Mouse (Mus musculus) hindbrain, embryonic 12.5 days (tissue): Measurements from ENCODE around the gene Kpna6. TPM values are rescaled to one million over a fixed set of nuclear protein-coding genes. Genes with fewer than 3 reads are reported as not detected.

Experiments used
- ATAC-seq: fragments of 200-750 bp; cut with Nextera tagmentation; 2 replicates; pipeline ENCODE4 v1.8.0; 2017; ENCODE audit warnings: moderate TSS enrichment; ENCODE audit not compliant: low FRiP score
- H3K27ac ChIP-seq: fragments of 300-500 bp; sonication (generic); 2 replicates; pipeline ENCODE4 v1.5.1; 2016; ENCODE audit warnings: mild to moderate bottlenecking
- H3K27me3 ChIP-seq: fragments of 300-500 bp; sonication (generic); 2 replicates; pipeline ENCODE4 v1.6.1; 2016; ENCODE audit warnings: mild to moderate bottlenecking
- H3K36me3 ChIP-seq: fragments of 300-500 bp; sonication (generic); 2 replicates; pipeline ENCODE4 v1.6.1; 2016; ENCODE audit warnings: mild to moderate bottlenecking
- H3K4me1 ChIP-seq: fragments of 300-500 bp; sonication (generic); 2 replicates; pipeline ENCODE4 v1.6.1; 2016
- H3K4me2 ChIP-seq: fragments of 300-500 bp; sonication (generic); replicated peaks from 2 replicates; pipeline ENCODE4 v1.6.1; 2016; ENCODE audit warnings: mild to moderate bottlenecking
- H3K4me3 ChIP-seq: fragments of 300-500 bp; sonication (generic); 2 replicates; pipeline ENCODE4 v1.5.1; 2016; ENCODE audit warnings: mild to moderate bottlenecking
- H3K9ac ChIP-seq: fragments of 300-500 bp; sonication (generic); 2 replicates; pipeline ENCODE4 v1.6.1; 2016; ENCODE audit warnings: mild to moderate bottlenecking, moderate library complexity
- H3K9me3 ChIP-seq: fragments of 300-500 bp; sonication (generic); replicated peaks from 2 replicates; pipeline ENCODE4 v1.6.1; 2016; ENCODE audit warnings: mild to moderate bottlenecking
- WGBS: fragments of 180-500 bp; shearing (Covaris S2); methylation state at CpG from one replicate; pipeline ENCODE4 v1.1.7; 2016; 5-methylcytosine and 5-hydroxymethylcytosine counted together
- polyA plus RNA-seq: library from polyadenylated mRNA; unstranded; fragments of >200 nt; fragmentation: Nextera tagmentation; extraction: Ambion mirVana; gene quantifications from 2 replicates; pipeline ENCODE4 v1.2.1, GENCODE M21; 2016

Kpna6 gene
- polyA plus RNA-seq, 1 experiment from 2014 or later, result 16.0 TPM

DNA sequence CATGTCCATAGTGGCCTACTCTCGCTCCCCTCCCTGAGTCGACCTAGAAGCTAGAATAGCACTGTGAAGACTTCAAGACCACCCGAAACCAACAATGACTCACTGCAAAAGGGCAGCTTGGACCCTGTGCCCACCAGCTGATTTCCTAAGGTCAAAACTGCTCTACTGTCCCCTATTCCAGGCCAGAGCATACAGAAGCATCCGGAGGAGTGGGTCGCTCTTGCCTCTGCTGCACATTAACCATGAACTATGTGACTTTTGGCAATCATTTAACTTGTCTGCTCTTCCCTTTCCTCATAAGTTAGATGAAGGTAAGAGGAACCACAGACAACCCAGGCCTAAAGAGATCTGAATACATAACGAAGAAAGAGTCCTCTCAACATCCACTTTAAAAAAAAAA is 12.0 kb upstream of the Kpna6 start:
- peaks cover 91% of the 10 kb centered on the region for H3K36me3 ChIP-seq
- no peak overlapping the region for H3K4me3 ChIP-seq
- H3K27ac ChIP-seq, result no peak overlapping the region
- no peak for ATAC-seq
- no peaks in the 10 kb centered on the region for H3K9me3 ChIP-seq
- H3K27me3 ChIP-seq, result no peaks in the 10 kb centered on the region
- H3K4me2 ChIP-seq, result no peak overlapping the region
- 95% methylated on average over 6 of the region's 6 CpGs for WGBS
- H3K4me1 ChIP-seq, result no peaks in the 10 kb centered on the region
- no peak overlapping the region for H3K9ac ChIP-seq

DNA sequence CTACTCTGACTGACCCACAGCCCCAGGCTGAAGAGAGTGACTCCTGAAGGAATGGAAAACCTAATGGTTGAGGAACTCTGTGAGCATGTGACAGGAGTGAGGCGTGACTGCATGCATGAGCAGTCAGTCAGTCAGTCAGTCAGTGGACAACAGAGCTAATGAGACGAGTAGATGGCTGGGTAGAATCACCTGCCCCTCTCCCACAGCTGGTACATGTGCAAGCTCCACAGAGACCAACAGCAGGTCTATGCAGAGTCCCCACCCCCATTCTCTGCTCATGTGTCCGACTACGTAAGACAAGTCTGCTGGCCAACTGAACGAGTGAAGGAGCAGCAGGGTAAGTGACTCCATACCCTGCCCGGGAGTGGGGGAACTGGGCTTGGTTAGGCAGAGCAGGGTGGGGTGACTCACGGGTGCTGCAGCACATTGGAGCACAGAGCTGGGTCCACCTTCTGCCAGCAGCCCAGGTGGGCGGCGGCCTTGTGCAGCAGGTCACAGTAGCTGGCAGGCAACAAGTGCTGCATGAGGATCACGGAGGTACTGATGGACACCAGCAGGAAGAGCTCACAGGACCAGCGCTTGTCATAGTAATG is 11.4 kb upstream of the Kpna6 start:
- Histone ChIP-seq H3K27me3 (no peaks in the 10 kb centered on the region), H3K4me3 (no peak overlapping the region), H3K27ac (no peak overlapping the region), H3K4me2 (no peak overlapping the region), H3K36me3 (peaks cover 91% of the 10 kb centered on the region), H3K4me1 (no peaks in the 10 kb centered on the region), H3K9ac (no peak overlapping the region), H3K9me3 (no peaks in the 10 kb centered on the region)
- 89% methylated on average over 11 of the region's 11 CpGs for WGBS
- ATAC-seq, result no peak

DNA sequence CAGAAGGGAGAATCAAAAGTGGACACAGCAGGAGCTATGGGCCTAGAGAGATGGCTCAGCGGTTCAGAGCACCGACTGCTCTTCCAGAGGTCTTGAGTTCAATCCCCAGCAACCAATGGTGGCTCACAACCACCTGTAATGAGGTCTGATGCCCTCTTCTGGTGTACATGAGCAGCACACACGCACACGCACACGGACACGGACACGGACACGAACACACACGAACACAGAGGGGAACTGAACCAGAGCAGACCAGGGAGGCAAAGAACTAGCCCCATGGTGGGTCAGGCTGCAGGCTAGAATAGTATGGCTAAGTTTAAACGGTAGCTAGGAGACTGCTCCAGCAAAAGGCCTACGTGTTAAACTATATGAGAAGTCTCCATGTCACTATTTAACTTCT is 9.3 kb upstream of the Kpna6 start:
- 97% methylated on average over 11 of the region's 11 CpGs for WGBS
- no peak for ATAC-seq
- H3K4me3 ChIP-seq, result no peak overlapping the region
- no peak overlapping the region for H3K27ac ChIP-seq
- H3K4me2 ChIP-seq, result no peak overlapping the region
- no peaks in the 10 kb centered on the region for H3K27me3 ChIP-seq
- no peaks in the 10 kb centered on the region for H3K4me1 ChIP-seq
- no peaks in the 10 kb centered on the region for H3K9me3 ChIP-seq
- no peak overlapping the region for H3K9ac ChIP-seq
- H3K36me3 ChIP-seq, result peaks cover 92% of the 10 kb centered on the region

DNA sequence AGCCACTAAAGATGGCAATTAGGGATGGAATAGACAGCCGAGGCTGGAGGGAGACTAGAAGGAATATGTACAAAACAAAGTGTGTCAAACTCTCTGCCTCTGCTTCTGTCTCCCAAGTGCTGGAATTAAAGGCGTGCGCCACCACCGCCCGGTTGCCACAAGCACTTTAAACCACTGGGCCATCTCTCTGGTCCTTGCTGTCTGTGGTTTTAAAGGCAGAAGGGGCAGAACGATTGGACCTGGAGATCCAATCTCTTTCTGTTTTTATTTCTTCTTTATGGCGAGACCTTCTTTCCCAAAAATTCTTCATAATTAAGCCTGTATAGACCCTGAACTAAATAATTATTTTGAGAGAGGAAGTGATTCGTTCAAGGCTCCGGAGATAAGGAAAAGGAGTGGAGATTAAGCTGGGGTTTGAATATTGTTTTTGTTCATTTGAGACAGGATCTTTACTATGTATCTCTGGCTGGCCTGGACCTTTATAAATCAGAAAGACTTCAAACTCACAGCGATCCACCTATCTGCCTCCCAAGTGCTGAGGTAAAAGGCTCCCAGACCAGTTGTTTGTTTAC is 397 bp upstream of the Kpna6 start:
- no peaks in the 10 kb centered on the region for H3K27me3 ChIP-seq
- H3K27ac ChIP-seq, result peak overlapping the region; percentile 96
- no peaks in the 10 kb centered on the region for H3K9me3 ChIP-seq
- H3K9ac ChIP-seq, result peak overlapping the region; percentile 96; the same call in 1 of the 2 replicates
- peaks cover 17% of the 10 kb centered on the region for H3K4me1 ChIP-seq
- WGBS, result 10% methylated on average over 10 of the region's 10 CpGs
- H3K4me3 ChIP-seq, result peak overlapping the region; percentile 99
- peaks cover 21% of the 10 kb centered on the region for H3K36me3 ChIP-seq
- no peak for ATAC-seq
- peak overlapping the region; percentile 98 for H3K4me2 ChIP-seq

DNA sequence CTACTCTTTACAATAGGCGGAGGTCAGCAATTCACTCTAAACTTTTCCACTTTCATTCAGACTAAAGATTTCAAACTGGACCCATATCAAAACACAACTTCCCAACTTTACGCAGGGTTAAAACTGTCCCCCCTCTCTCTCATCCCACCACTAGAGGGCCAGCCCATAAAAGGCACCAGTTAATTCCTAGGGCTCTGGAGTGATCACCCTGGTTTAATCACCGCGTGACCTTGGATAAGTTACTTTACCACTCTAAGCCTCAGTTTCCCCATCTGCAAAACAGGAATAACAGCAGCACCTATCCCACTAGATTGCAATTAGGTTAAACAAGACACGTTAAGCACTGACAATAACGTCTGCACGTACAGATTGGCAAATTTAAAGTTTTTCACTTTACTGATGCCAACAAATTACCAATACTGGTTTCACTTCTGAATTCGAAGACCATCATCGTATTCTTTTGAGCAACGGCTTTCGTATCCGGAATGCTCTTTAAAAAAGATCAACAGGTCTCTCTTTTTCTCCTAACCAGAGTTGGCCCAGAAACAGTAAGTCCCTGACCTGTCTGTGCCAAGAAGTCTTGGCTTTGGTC is 980 bp downstream of the Kpna6 start:
- peaks cover 17% of the 10 kb centered on the region for H3K4me1 ChIP-seq
- 9% methylated on average over 12 of the region's 12 CpGs for WGBS
- H3K4me2 ChIP-seq, result peak overlapping the region; percentile 98
- ATAC-seq, result no peak; the same call in 1 of the 2 replicates
- peak overlapping the region; percentile 96 for H3K27ac ChIP-seq
- H3K9me3 ChIP-seq, result no peaks in the 10 kb centered on the region
- H3K4me3 ChIP-seq, result peak overlapping the region; percentile 99
- H3K9ac ChIP-seq, result peak overlapping the region; percentile 96
- peaks cover 10% of the 10 kb centered on the region for H3K36me3 ChIP-seq
- no peaks in the 10 kb centered on the region for H3K27me3 ChIP-seq

DNA sequence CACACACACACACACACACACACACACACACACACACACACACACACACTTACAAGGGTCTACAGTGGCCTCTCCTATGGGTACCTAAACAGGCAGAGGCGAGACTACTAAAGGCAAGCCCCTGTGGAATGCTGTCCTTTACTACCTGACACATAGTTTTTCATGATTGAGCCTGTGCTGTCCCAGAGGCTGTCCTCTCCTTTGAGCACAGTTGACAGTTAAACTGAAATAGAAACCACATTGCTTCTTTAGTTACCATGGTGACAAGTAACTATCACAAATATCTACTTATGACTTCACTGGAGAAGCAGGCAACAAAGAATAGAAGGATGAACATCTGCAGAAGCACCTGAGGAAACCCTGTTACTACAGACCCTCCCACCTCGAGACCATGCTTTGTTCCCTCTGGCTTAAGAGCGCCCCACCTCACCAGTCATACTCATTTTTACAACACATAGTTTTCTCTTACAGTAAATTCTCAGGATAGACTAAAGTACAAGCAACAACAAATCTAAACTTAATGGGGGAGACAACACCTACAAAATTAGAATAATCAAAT is 10.2 kb downstream of the Kpna6 start:
- no peak overlapping the region for H3K9ac ChIP-seq
- H3K9me3 ChIP-seq, result no peaks in the 10 kb centered on the region
- H3K4me3 ChIP-seq, result no peak overlapping the region
- no peaks in the 10 kb centered on the region for H3K27me3 ChIP-seq
- no peak overlapping the region for H3K4me2 ChIP-seq
- H3K36me3 ChIP-seq, result peaks cover 38% of the 10 kb centered on the region
- no peaks in the 10 kb centered on the region for H3K4me1 ChIP-seq
- H3K27ac ChIP-seq, result no peak overlapping the region
- ATAC-seq, result no peak
- WGBS, result 98% methylated on average over 3 of the region's 3 CpGs

DNA sequence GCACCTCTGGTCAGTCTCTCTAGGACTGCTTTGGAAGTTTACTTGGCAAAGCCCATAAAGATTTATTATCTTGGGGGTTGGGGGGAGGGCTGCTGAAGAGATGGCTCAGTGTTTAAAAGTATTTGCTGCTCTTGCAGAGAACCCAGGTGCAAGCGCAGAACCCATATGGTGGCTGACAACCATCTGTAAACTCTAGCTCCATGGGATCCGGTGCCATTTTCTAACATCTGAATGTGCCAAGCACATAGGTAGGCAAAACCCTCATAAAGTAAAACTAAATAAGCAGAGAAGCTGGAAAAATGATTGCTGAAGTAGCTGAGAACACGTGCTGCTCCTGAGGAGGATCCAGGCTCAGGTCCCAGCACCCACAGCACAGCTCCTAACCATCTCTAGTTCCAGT is 11.0 kb downstream of the Kpna6 start:
- Histone ChIP-seq H3K27ac (no peak overlapping the region), H3K36me3 (peaks cover 46% of the 10 kb centered on the region)
- 93% methylated on average over 3 of the region's 3 CpGs for WGBS

DNA sequence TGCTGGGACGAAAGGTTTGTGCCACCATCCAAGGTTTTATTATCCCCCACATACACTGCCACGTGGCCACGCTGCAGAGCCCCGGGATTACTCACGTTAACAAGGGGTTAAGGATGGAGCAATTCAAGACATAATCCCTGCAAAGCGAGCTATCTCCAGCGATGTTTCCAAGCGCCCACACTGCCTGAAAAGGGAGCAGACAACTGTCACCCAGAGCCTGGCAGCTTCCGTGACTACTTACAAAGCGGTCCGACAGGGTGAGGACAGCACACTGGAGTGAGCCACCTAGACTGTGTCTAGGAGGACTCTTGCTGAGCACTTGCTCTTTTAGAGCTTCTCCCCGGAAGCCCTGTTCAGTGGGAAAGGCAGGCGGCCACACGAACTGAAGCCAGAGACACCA is 17.8 kb downstream of the Kpna6 start:
- Histone ChIP-seq H3K36me3 (peaks cover 84% of the 10 kb centered on the region), H3K4me1 (no peaks in the 10 kb centered on the region), H3K4me2 (no peak overlapping the region), H3K27ac (no peak overlapping the region), H3K9ac (no peak overlapping the region), H3K9me3 (no peaks in the 10 kb centered on the region), H3K27me3 (no peaks in the 10 kb centered on the region), H3K4me3 (no peak overlapping the region)
- no peak for ATAC-seq
- WGBS, result 93% methylated on average over 14 of the region's 14 CpGs

More for the DNA sequence above, 11.0 kb downstream of the Kpna6 start:
- Histone ChIP-seq H3K9me3 (no peaks in the 10 kb centered on the region), H3K4me3 (no peak overlapping the region), H3K4me1 (no peaks in the 10 kb centered on the region), H3K9ac (no peak overlapping the region), H3K27me3 (no peaks in the 10 kb centered on the region), H3K4me2 (no peak overlapping the region)
- no peak for ATAC-seq

DNA sequence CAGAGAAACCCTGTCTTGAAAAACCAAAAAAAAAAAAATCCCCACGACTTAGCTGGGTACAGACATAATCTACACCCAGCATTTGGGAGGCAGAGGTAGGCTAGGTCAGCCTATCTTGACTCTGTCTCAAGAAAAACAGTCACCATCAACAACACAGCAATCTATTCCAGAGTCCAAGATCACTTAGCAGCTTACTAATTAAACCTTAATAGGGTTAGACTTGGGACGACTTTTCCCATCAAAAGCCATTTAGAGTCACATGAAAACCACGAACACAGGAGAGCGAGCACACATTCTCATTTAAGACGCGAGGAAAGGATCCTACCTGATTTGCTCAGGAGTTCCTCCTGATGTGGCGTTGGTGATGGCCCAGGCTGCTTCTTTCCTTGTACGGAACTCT is 22.2 kb downstream of the Kpna6 start:
- H3K27me3 ChIP-seq, result no peaks in the 10 kb centered on the region
- no peak overlapping the region for H3K4me3 ChIP-seq
- ATAC-seq, result no peak
- no peak overlapping the region for H3K27ac ChIP-seq
- H3K36me3 ChIP-seq, result peaks cover 94% of the 10 kb centered on the region
- no peak overlapping the region for H3K9ac ChIP-seq
- no peaks in the 10 kb centered on the region for H3K9me3 ChIP-seq
- no peaks in the 10 kb centered on the region for H3K4me1 ChIP-seq
- H3K4me2 ChIP-seq, result no peak overlapping the region
- 93% methylated on average over 8 of the region's 8 CpGs for WGBS

DNA sequence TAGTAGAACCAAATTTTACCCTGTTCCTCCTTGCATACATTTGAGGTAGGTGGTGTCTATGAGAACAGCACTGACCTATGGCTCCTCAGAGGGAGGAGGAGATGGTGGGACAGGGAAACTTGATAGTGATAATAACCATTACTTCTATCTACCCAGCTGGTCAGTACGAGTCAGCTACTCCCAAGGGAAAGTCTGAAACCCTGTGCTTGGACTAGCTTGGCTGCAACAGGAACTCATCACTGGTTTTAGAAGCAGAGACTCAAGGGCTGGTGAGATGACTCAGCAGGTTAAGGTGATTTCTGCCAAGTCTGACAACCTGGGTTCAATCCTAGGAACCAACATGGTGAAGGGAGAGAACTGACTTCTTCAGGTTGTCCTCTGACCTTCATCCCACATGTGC is 23.9 kb downstream of the Kpna6 start:
- no peak for ATAC-seq
- H3K4me3 ChIP-seq, result no peak overlapping the region
- H3K4me2 ChIP-seq, result no peak overlapping the region
- H3K9me3 ChIP-seq, result no peaks in the 10 kb centered on the region
- H3K27ac ChIP-seq, result no peak overlapping the region
- H3K9ac ChIP-seq, result no peak overlapping the region
- no peaks in the 10 kb centered on the region for H3K27me3 ChIP-seq
- no peaks in the 10 kb centered on the region for H3K4me1 ChIP-seq
- WGBS, result 73% methylated on average over 1 of the region's 1 CpGs
- H3K36me3 ChIP-seq, result peaks cover 89% of the 10 kb centered on the region

DNA sequence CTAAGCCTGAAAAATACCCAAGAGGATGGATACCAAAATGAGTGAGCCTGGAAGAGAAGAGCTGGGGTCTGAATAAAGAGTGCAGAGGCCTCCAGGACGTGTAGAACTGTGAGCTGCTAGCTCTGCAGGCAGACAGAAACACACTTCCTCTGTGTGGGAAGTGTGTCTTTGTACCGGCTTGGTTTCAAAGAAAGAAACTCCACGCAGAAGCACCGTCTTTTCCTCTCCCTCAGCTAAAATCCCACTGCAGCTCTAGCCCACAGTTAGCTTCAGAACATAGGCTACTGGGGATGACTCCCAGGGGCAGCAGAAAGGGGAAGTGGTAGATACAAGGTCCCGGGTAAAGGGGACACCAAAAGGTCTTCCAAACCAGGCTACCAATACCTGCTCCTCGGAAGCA is 27.4 kb downstream of the Kpna6 start:
- Histone ChIP-seq H3K27me3 (no peaks in the 10 kb centered on the region), H3K4me1 (peaks cover 4% of the 10 kb centered on the region), H3K27ac (no peak overlapping the region), H3K36me3 (peaks cover 59% of the 10 kb centered on the region), H3K4me3 (no peak overlapping the region), H3K4me2 (no peak overlapping the region), H3K9me3 (no peaks in the 10 kb centered on the region), H3K9ac (no peak overlapping the region)
- 91% methylated on average over 6 of the region's 6 CpGs for WGBS
- ATAC-seq, result no peak

DNA sequence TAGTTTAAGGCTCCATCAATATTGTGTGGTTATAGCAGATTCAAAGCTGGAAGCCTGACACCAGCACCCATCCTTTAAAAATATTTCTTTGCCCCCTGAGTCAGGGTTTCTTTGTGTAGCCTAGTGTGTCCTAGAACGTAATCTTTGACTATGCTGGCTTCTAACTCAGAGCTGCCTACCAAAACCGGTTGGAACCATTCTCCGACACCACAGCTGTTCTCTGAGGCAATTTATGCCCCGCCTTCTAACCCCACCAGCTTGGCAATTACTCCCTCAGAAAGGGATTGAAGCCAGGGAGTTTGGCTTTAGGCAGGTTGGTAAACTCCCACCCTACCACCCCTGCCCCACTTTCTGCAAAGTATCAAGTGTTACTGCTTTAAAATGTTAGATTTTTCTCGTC is 30.8 kb downstream of the Kpna6 start:
- no peaks in the 10 kb centered on the region for H3K27me3 ChIP-seq
- no peaks in the 10 kb centered on the region for H3K9me3 ChIP-seq
- WGBS, result 64% methylated on average over 5 of the region's 5 CpGs
- H3K36me3 ChIP-seq, result peaks cover 52% of the 10 kb centered on the region
- peak overlapping the region; percentile 89 for H3K4me2 ChIP-seq
- peaks cover 25% of the 10 kb centered on the region for H3K4me1 ChIP-seq
- no peak for ATAC-seq
- no peak overlapping the region for H3K27ac ChIP-seq
- H3K9ac ChIP-seq, result no peak overlapping the region
- H3K4me3 ChIP-seq, result no peak overlapping the region
